Mouse (Mus musculus) testis, postnatal 14 days (tissue): ENCODE results near the gene Zc3h12c.

Experiments
- DNase-seq: peaks from one replicate; pipeline ENCODE4 v3.0.0; 2021; ENCODE audit warnings: low spot score

Gene Zc3h12c

DNA sequence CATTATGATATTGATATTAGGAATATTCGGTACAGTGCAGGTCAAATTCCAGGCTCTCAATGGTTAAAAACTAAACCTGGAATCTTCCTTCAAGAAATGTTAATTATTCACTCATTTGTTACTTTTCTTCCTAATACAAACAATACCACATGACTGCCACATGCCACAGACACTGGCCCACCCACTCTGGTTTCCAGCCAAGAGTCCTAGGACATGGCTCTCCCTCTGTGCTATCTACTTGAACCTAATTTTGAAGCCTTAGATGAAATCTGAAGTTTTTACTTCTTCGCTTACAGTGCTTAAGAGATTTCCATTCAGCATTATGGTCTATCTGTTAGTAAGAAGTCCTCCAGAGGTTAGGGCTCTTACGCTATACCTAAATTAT is 2.7 kb downstream of the Zc3h12c start:
- no peak for DNase-seq

DNA sequence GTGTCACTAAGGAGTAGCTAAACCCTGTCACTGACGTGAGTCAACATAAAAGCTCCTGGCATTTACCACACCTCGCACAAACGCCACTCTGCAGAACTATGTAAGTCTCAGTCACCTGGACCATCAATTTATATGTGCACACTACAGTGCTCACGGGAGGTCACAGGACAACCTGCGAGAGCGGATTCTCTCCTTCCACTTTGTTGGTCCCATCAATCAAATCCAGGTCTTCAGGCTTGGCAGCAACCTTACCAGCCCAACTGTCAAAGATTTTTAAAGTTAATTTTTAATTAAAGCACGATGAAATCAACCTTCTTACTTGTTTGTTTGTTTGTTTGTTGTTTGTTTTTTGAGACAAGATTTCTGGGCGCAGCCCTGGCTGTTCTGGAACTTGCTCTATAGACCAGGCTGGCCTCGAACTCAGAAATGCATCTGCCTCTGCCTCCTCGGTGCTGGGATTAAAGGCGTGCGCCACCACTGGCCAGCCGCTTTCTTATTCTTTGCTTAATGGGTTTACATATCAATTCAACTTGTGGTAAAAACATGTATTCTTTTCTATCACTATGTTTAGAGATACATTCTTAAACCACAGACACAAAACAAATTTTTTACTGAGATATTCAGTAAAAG is 3.2 kb downstream of the Zc3h12c start:
- no peak for DNase-seq

DNA sequence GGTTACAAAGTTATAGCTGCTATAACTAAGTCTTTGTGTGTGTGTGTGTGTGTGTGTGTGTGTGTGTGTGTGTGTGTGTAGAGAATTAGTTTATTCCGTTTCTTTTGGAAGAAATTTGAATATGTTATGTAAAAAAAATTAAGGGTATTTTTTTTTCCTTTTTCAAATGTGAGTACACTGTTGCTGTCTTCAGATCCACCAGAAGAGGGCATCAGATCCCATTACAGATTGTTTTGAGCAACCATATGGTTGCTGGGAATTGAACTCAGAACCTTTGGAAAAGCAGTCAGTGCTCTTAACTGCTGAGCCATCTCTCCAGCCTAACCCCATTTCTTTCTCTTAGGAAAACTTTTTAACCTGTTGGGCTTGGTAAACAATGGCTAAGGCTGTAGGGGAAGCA is 7.9 kb downstream of the Zc3h12c start:
- DNase-seq, result no peak

DNA sequence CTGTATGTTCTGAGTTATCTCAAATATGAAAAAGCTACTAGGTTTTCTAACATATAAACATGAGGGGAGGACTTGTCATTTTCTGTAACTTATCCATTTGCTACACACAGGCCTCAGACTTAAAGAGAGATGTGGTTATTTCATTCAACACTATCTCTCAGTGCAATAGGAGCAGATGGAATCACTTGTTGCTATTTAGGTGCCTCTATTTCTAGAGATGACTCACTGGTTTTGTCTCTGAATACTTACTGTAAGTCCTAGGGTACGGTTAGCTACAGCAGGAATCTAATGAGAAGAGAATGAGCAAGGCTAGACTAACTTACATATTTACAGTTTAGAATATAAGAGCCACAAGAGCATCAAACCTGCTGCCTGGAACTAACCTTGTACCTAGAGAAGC is 9.8 kb downstream of the Zc3h12c start:
- DNase-seq, result no peak

DNA sequence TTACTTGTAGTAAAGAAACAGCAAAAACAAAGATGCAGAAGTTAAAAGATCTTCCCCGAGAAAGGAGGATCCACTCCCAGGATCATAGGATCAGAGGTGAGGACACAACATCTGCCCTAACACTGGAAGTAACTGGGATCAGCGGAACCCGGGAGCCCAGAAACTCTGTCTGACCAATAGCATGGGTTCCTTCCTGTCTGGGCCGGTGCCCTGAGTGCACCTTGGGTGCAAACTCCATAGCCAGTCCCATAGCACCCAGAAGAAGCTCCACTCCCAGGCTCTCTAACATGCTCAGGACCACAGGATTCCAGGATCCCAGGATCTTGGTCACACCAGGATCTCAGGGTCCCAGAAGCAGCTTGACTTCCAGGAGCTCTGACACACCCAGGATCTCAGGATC is 13.0 kb downstream of the Zc3h12c start:
- no peak for DNase-seq

DNA sequence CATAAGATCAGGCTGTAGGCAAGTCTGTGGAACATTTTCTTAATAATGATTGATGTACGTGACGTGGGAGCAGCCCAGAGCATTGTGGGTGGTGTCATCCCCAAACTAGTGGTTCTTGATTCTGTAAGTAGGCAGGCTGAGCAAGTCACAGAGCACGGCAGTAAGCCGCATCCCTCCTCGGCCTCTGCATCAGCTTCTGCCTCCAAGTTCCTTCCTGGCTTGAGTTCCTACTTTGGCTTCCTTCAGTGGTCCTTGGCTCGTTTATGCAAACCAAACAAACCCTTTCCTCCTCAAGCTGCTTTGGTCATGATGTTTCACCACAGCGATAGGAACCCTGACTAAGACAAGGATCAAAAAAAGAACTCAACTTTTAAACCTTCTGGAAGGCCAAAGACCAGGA is 14.1 kb downstream of the Zc3h12c start:
- DNase-seq, result no peak

DNA sequence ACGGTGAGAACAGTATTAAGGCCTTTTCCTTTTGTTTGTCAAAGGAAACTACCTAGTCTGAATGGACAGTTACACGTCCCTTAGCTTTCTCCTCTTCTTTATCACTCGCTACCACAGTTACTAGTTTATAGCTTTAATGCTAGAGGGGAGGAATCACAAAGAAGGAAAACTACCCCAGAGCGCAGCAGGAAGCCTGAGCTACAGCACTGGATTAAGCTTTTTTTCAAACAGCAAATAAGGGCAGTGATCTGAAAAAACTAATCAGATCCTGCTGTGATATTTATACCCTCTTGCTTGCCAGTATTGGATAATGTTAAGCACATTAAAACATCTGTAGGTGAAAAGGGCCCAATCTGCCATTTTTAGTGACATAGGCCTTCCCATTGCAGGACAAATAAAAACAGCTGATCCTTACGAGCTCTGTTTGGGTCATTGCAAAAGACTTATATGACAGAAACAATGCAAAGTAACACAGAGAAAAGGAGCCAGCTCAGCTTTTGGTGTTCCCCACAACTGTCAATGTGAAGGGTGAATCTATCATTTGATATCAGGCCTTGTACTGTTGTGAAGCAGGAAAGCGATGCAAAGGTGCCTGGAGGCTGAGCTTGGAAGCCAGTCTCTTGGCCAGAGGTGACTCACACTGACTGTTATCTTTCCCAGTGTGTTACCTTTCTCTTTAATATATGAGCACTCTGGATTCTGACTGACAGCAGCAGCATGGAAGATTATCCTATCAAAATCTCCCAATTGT is 16.1 kb downstream of the Zc3h12c start:
- no peak for DNase-seq

DNA sequence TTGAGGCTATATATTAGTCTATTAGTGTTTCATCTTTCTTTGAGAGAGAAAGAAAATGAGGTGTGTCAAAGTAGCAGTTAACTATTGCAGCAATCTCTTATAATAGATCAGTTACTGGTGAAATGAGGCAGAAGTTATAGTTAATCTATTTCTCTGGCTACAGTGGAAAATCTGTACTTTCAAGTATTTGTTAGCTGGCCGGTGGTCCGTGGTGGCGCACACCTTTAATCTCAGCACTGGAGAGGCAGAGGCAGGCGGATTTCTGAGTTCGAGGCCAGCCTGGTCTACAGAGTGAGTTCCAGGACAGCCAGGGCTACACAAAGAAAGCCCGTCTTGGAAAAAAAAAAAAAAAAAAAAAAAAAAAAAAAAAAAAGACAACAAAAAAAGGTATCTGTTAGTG is 18.6 kb downstream of the Zc3h12c start:
- no peak for DNase-seq

DNA sequence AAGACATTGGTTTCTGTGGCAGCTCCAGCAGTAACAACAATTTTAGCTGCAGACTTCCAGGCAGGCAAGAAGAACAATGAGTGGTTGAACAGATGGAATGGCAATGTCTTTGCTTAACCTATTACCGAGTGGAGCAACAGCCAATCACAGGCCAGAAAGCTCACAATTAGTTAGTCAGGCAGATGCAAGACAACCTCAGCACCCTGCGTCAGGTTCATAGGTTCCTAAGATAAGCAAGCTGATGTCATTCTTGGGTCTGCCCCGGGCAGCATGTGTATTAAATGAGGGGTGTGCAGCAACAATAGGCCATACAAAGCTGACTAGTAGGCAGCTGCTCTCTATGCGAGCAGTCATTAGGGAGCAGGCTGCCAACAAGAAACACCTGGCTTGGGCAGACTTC is 19.1 kb downstream of the Zc3h12c start:
- DNase-seq, result no peak

DNA sequence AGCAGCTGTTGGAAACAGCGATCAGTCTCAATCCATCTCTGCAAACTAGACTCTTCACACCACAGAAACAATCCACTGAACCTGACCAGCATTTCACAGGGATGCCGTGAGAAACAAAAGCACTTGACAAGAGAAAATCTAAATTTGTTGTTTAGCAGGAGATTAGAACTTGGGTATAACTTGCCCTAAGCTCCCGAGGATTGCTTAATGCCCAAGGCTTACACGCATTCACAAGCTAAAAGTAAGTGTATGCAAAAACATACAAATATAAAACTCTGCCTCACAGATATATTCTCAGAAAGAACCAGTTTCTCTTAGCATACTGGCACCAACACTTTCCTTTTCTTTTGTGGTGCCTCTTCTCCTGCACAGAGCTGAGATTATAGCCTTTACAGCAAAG is 19.5 kb downstream of the Zc3h12c start:
- DNase-seq, result no peak

DNA sequence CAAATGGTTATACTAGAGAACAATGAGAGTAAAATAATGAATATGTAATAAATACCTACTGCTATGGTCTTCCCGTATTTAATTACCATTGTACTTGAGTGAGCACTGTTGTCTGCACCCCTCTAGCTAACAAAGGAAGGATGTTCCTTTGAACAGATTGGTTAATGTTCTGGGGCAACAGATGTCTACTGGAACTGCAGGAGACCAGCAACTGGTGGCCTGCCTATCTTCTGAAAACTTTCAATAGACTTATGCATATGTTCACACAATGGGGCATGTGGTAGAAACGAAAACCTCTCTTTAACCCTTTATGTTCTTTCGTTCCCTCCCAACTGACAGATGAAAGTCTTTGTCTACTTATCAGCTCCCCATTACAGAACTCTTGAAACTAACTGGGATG is 20.1 kb downstream of the Zc3h12c start:
- no peak for DNase-seq

DNA sequence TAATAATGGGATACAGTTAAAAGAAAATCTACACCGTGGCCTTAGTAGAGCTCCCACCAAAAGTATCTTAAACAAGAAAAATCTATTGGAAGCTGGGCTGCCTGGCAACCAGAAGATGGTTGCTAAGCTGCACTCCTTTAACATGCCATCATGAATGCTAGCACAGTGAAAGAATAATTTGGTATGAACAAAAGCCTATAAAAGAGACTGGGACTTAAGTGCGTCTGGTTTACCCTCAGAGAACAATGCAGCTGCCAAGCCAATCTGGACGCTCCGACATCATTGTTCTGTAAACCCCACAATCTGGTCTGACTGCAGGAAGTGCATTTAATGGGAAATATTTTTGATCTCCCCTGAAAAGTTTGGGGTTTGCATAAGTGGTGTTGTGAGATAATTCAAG is 22.1 kb downstream of the Zc3h12c start:
- DNase-seq, result no peak

DNA sequence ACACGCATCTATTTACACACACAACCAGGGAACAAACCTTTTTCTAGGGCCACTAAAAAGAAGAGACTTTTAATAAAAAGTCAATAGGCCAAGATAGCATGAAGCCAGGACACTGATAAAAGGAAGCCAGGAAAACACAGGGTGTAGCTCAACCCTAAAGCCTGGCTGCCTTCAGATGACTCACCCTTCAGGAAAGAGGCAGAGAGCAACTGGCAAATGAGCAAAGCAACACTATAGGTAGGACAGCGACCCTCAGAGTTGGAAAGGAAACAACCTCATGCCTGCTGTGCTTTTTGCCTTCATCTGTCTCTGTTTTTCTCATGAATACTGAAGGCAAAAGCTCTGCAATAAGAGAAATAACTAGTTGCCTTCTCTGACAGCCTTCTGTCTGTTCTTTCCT is 35.6 kb downstream of the Zc3h12c start:
- no peak for DNase-seq

DNA sequence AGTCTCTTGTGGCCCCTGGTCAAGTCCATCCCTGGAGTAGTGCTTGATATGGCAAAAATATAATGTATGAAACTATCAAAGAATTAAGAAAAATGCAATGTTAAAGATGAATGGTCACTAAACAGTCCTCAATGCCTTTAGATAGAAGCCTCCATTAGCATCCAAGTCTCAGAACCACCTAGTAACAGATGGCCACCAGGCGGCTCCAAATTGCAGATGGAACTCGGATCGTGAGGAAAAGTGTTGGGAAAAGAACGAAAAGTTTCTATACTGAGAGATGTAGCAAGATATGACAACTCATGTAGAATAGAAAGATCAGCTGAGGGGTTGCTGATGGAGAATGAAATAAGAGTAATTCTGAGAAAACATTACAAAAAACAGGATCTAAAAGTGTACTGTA is 38.0 kb downstream of the Zc3h12c start:
- no peak for DNase-seq

DNA sequence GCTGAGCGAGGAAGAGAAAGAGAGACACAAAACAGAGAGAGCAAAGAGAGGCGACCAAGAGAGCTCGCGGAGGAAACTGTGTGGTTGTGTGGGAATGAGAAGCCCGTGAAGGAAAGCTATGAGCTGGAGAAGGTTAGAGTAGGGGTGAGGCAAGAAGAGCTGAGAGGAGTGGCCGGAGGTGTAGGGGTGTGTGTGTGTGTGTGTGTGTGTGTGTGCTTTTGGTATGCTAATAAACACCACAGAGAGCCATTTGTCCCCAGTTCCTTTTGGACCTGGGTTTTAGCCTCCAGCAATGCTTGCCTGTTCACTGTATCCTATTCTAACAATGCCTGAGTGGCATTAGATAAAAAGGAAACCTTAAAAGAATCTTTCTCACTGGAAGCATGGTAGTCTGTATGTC is 43.1 kb downstream of the Zc3h12c start:
- no peak for DNase-seq

DNA sequence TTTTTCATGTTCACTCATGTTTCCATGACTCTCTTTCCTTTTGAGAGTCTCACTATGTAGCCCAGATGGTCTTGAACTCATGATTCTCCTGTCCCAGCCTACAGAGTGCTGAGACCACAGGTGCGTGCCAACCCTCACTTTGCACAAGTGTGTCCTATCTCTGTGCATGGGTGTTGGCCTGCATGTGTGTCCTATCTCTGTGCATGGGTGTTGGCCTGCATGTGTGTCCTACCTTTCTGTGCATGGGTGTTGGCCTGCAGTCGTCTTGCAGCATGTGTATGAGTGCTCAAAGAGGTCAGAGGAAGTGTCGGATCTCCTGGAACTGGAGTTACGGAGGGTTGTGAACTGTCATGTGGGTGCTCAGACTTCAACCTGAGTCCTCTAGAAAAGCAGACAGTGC is 49.2 kb downstream of the Zc3h12c start:
- no peak for DNase-seq

DNA sequence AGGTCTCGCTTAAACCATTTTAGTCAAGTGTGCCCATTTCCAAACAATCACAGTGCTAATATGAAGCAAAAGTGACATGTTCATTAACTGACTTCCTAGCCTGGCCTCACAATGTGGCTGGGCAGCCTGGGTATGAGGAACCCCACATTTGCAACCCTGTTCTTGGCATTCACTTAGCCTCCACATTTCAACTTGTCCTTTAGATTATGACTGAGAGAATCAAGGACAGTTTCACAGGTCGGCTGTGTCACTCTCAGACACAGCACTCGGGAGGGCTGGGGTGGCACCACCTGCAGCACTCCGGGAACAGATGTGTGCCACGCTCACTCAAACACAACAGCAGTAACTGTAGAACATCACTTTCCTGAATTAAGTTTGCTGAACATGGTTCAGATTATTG is 55.3 kb downstream of the Zc3h12c start:
- DNase-seq, result no peak

DNA sequence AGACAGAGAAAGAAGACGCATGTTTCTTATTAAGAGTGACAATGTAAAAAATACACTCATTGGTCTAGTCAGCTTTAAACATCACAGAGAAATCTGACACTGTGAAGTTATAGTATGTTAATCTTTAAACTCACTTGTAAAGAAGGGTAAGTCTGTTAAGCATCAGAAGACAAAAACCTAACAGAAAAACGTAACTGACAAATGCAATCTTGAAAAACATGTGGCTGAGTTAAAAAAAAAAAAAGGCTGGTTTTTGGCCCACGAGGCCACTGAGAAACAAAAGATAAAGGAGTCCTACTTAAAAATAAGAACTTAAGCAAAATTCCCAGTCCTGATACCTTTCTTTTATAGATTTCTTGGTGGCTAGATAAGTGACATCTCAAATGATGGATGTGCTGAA is 57.6 kb downstream of the Zc3h12c start:
- DNase-seq, result no peak

DNA sequence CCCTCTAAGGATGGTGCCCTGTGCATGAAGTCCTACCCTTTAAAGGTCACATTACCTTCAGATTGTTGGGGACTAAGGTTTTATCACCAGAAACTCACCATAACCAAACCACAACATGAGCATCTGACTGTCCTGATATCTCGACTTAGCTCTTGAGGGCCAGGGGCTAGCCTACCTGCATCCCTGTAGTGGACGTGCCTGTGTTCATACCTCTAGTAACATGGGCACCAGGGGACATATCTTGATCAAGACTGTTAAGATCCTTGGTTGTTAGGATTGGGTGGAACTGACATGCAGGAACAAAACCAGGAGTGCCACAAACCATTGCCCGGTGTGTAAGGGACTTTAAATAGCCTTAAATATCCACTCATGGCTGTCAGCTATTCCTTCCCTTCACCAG is 61.2 kb downstream of the Zc3h12c start:
- DNase-seq, result no peak

DNA sequence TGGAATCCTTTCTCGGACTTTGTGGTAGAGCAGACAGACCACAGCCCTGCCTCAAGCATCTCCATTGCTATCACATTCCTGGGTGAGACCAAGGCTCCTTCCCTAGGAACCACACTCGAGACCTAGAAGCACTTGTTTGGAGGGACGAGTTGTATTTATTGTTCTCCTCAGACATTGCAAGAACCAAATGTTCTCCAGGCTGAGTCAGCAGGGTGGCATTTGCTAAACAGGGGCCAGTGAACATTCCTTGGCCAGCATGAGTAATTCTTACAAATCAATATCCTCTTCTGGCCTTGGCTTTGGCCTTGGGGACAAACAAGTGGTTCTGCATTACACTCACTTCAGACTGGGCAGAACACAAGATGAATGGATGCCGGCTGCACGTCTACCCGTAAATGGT is 62.9 kb downstream of the Zc3h12c start:
- DNase-seq, result no peak

DNA sequence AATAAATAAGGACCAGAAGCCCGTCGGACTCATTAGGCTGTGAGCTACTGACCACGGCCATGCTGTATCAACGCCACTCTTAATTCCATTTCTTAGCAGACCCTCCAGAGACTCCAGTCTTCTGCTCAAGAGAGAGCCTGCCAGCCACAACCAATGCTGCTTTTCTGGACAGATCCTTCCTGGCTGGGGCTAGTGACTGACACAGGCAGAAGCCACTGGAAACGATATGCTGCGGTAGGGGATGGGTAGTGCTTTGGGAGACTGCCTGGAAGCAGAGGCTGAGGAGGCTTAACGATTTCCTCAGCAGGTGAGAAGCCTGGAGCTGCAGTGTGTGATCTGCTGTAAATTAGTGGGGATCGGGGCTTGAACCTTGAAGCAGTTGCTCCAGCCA is 64.2 kb downstream of the Zc3h12c start:
- DNase-seq, result no peak

DNA sequence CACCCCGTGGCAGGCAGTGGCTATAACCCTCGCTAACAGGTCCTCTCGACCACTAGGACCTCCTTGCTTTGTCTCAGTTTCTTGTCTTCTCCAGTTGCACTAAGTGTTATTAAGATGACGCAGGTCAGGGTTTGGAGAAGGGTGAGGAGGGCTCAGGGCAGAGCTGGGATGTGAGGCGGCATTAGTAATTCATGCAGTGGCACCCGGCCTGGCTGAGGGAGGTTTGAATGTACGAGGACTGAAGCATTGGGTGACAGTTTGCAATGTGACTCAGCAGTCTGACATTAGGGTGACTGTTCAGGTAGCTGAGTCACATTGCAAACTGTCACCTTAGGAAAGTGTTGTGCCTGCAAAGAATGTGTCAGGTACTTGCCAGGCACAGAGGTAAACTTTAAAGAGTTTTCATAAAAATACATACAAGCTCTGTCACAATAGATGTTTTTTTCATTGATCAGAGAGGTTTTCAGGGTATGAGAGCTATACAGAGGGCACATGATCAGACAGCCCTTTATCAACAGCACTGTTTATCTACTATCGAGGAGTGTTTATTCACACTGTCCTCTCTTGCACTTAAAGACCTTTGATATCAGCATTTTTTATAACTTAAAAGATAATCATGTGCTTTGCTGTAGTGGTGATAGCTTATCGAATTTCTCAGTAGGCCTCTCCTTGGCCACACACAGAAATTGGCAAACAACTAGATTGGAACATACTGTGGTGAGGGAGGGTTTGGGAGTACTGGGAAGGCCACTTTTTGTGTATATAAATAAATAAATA is 64.7 kb downstream of the Zc3h12c start:
- DNase-seq, result no peak

DNA sequence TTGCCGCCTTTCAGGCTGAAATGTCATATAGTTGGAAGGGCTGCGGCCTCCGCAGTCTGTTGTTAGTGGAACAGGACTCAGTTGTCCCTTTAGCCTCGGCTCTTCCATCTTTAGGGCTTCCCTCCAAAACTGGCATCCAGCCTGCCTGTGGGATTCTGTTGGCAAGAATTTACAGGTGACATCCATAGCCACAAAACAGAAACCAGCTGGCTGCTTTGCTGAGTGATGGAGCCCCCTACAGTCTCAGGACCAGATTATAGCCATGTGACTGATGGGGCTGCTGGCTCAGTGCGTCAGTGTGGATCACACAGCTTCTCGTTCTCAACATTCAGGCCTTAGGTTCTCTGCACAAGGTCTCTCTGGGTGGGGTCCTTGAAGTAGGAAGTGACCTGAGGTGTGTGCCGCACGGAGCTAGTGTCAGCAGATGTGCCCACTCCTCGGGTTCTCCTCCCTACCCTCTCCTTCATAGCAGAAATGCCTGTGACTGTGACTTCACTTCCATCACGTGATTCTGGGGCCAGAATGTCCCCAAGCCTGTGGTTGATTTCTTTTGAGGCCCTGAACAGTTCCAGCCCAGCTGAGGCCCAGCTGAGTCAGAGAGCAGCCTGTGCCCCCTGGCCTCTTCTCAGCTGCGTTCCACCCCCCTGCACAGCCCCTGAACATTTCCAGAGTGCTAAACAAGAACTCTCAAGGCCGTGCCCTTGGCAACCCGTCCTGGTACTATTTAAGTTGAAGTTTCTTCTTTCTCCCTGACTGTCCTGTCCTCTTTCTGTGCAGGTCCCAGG is 66.1 kb downstream of the Zc3h12c start:
- no peak for DNase-seq
